Mouse (Mus musculus) ES-Bruce4 (cell line): ENCODE results near the gene Chga.

ENCODE experiments used
- CTCF ChIP-seq: IDR thresholded peaks from one replicate; pipeline ENCODE4 v1.8.1; 2011; ENCODE audit warnings: low read depth, low read length
- POLR2A ChIP-seq: IDR thresholded peaks from one replicate; pipeline ENCODE4 v1.8.1; 2011; ENCODE audit warnings: low read length; ENCODE audit not compliant: insufficient read depth

DNA sequence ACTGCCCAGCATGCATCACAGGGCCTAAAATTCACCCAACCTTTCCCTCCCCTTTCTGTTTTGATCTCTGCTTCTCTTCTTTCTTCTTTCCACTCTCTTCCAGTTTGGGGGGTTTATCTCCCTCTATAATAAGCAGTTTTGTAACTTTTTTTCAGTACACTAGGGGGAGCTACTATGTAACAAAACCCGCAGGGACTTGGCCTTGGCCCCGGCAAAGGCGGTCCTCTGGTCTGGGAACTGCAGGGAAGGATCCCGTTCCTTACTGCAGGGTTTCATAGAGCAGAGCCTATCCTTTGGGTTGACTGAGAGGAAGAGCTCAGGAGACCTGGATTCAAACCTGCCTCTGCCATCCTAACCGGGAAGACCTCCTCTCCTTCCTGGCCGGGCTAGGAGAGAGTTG lies 30.0 kb upstream of the Chga start:
- TF ChIP-seq CTCF (peak; percentile 54), POLR2A (no peak)
